Mouse (Mus musculus) bone marrow macrophage, adult 2 months (primary cell): ENCODE results near the gene Gm45213. TPM values are rescaled to one million over a fixed set of nuclear protein-coding genes. Genes with fewer than 3 reads are reported as not detected.

Experiments
- H3K27ac ChIP-seq: 2 replicates; pipeline ENCODE4 v1.5.1; 2012; ENCODE audit warnings: low read depth, low read length; ENCODE audit not compliant: insufficient read depth
- H3K4me1 ChIP-seq: 2 replicates; pipeline ENCODE4 v1.6.1; 2012; ENCODE audit warnings: low read length; ENCODE audit not compliant: control insufficient read depth, insufficient read depth
- H3K4me3 ChIP-seq: 2 replicates; pipeline ENCODE4 v1.5.1; 2012; ENCODE audit warnings: mild to moderate bottlenecking, low read length, moderate library complexity; ENCODE audit not compliant: insufficient read depth
- CTCF ChIP-seq: IDR thresholded peaks from 2 replicates; pipeline ENCODE4 v1.5.1; 2012; ENCODE audit warnings: low read depth, mild to moderate bottlenecking, low read length, moderate library complexity
- POLR2A ChIP-seq: IDR thresholded peaks from 2 replicates; pipeline ENCODE4 v1.6.1; 2012; ENCODE audit warnings: mild to moderate bottlenecking, low read depth, low read length, borderline replicate concordance
- polyA plus RNA-seq: library from polyadenylated mRNA; stranded (reverse); fragments of >200 nt; gene quantifications from 2 replicates; pipeline ENCODE4 v1.2.4, GENCODE M21; 2012; ENCODE audit not compliant: missing spikeins, insufficient read depth, insufficient read length

The Gm45213 gene
- not detected in 2 replicates for polyA plus RNA-seq

- Histone ChIP-seq H3K4me1 (no peaks in the 10 kb centered on the region), H3K4me3 (no peak within 1 kb of the TSS)
Measured at GRCm38 (mm10) chr7:66043552-66044459, at the start of gene Gm45213. Gene Gm45213, plus strand, starts transcription at chr7:66043602.

GRCm38 (mm10) chr7:66001035-66001754 is 42.2 kb upstream of the Gm45213 start:
- TF ChIP-seq POLR2A: no peak
- TF ChIP-seq CTCF: no peak
- Histone ChIP-seq H3K27ac (no peak overlapping the region), H3K4me3 (no peak overlapping the region), H3K4me1 (no peaks in the 10 kb centered on the region)

More at GRCm38 (mm10) chr7:66043552-66044459, at the start of gene Gm45213:
- no peak within 1 kb of the TSS for H3K27ac ChIP-seq
- no peak for TF ChIP-seq POLR2A

GRCm38 (mm10) chr7:66001797-66002196 is 41.6 kb upstream of the Gm45213 start:
- H3K4me1 ChIP-seq: no peaks in the 10 kb centered on the region
- no peak overlapping the region for H3K27ac ChIP-seq
- no peak overlapping the region for H3K4me3 ChIP-seq
- TF ChIP-seq POLR2A (no peak), CTCF (no peak)

- H3K27ac ChIP-seq: no peak overlapping the region
Measured at GRCm38 (mm10) chr7:66003447-66003846, 40.0 kb upstream of the Gm45213 start.

GRCm38 (mm10) chr7:66003865-66004638 is 39.4 kb upstream of the Gm45213 start:
- no peak overlapping the region for H3K27ac ChIP-seq
- TF ChIP-seq CTCF (no peak), POLR2A (no peak)

More at GRCm38 (mm10) chr7:66003447-66003846, 40.0 kb upstream of the Gm45213 start:
- Histone ChIP-seq H3K4me3 (no peak overlapping the region), H3K4me1 (no peaks in the 10 kb centered on the region)
- no peak for TF ChIP-seq POLR2A
- no peak for TF ChIP-seq CTCF

GRCm38 (mm10) chr7:66005066-66005465 is 38.3 kb upstream of the Gm45213 start:
- H3K4me1 ChIP-seq: no peaks in the 10 kb centered on the region
- H3K27ac ChIP-seq: no peak overlapping the region
- TF ChIP-seq POLR2A (no peak), CTCF (no peak)
- H3K4me3 ChIP-seq: no peak overlapping the region

More at GRCm38 (mm10) chr7:66003865-66004638, 39.4 kb upstream of the Gm45213 start:
- no peak overlapping the region for H3K4me3 ChIP-seq
- H3K4me1 ChIP-seq: no peaks in the 10 kb centered on the region

- TF ChIP-seq CTCF (no peak), POLR2A (no peak)
- no peaks in the 10 kb centered on the region for H3K4me1 ChIP-seq
- no peak overlapping the region for H3K27ac ChIP-seq
- H3K4me3 ChIP-seq: no peak overlapping the region
Measured at GRCm38 (mm10) chr7:66008161-66008891, 35.1 kb upstream of the Gm45213 start.

GRCm38 (mm10) chr7:66008892-66009273 is 34.5 kb upstream of the Gm45213 start:
- no peak overlapping the region for H3K27ac ChIP-seq
- H3K4me3 ChIP-seq: no peak overlapping the region
- no peaks in the 10 kb centered on the region for H3K4me1 ChIP-seq
- no peak for TF ChIP-seq CTCF
- no peak for TF ChIP-seq POLR2A

- no peaks in the 10 kb centered on the region for H3K4me1 ChIP-seq
- TF ChIP-seq POLR2A (no peak), CTCF (no peak)
- no peak overlapping the region for H3K27ac ChIP-seq
- H3K4me3 ChIP-seq: no peak overlapping the region
Measured at GRCm38 (mm10) chr7:66010518-66010917, 32.9 kb upstream of the Gm45213 start.
